Mouse (Mus musculus) forebrain, embryonic 15.5 days (tissue): ENCODE data around the gene Olfr1278. TPM values are rescaled to one million over a fixed set of nuclear protein-coding genes. Genes with fewer than 3 reads are reported as not detected.
"Not testable (repeated sequence)": the region's sequence is repeated elsewhere in the genome, so short reads cannot be mapped to it uniquely, and the experiment has no call there.

Experiments
- ATAC-seq: fragments of 200-750 bp; cut with Nextera tagmentation; replicated peaks from 2 replicates; pipeline ENCODE4 v1.8.0; 2017; ENCODE audit warnings: mild to moderate bottlenecking, moderate TSS enrichment, moderate library complexity
- H3K27ac ChIP-seq: fragments of 300-500 bp; sonication (generic); replicated peaks from 2 replicates; pipeline ENCODE4 v1.5.1; 2015; ENCODE audit warnings: mild to moderate bottlenecking, inconsistent platforms
- H3K27me3 ChIP-seq: fragments of 300-500 bp; sonication (generic); 2 replicates; pipeline ENCODE4 v1.6.1; 2015; ENCODE audit warnings: inconsistent platforms
- H3K36me3 ChIP-seq: fragments of 300-500 bp; sonication (generic); 2 replicates; pipeline ENCODE4 v1.6.1; 2015; ENCODE audit warnings: mild to moderate bottlenecking, inconsistent platforms
- H3K4me1 ChIP-seq: fragments of 300-500 bp; sonication (generic); 2 replicates; pipeline ENCODE4 v1.6.1; 2015; ENCODE audit warnings: inconsistent platforms
- H3K4me2 ChIP-seq: fragments of 300-500 bp; sonication (generic); replicated peaks from 2 replicates; pipeline ENCODE4 v1.6.1; 2015; ENCODE audit warnings: mild to moderate bottlenecking, inconsistent platforms
- H3K4me3 ChIP-seq: fragments of 300-500 bp; sonication (generic); 2 replicates; pipeline ENCODE4 v1.5.1; 2015; ENCODE audit warnings: mild to moderate bottlenecking, inconsistent platforms
- H3K9ac ChIP-seq: fragments of 300-500 bp; sonication (generic); replicated peaks from 2 replicates; pipeline ENCODE4 v1.6.1; 2015; ENCODE audit warnings: mild to moderate bottlenecking, inconsistent platforms
- H3K9me3 ChIP-seq: fragments of 300-500 bp; sonication (generic); 2 replicates; pipeline ENCODE4 v1.6.1; 2016; ENCODE audit warnings: inconsistent platforms
- WGBS: fragments of 180-500 bp; shearing (Covaris S2); methylation state at CpG from one replicate; pipeline ENCODE4 v1.1.7; 2015; ENCODE audit warnings: mixed read lengths; 5-methylcytosine and 5-hydroxymethylcytosine counted together
- polyA plus RNA-seq: library from polyadenylated mRNA; unstranded; fragments of >200 nt; fragmentation: Nextera tagmentation; extraction: Ambion mirVana; gene quantifications from 2 replicates; pipeline ENCODE4 v1.2.1, GENCODE M21; 2015

The Olfr1278 gene
- polyA plus RNA-seq, result not detected in 2 replicates

DNA sequence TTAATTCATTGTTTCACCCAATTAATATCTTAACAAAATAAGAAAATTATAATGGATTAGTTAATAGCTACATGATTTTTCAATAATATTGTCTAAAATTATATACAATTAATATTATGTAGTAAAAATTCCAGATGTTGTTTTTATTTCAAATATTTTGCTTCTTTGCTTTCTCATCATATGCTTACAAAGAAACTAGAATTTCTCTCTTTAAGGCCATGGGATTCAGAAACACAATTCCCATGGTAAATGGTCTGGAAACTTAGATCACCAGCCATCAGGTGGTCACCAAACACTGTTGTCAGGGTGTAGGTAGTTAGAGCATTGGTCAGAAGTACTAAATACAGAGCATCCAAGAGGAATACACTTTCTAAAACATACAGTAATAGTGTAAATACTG lies at the start of gene Olfr1278:
TSS of gene Olfr1278 (plus strand) at position 301 of the 400 bp plus-strand sequence.
- Histone ChIP-seq H3K9me3 (no peaks in the 10 kb centered on the region), H3K4me1 (no peaks in the 10 kb centered on the region), H3K9ac (no peak within 1 kb of the TSS), H3K27me3 (no peaks in the 10 kb centered on the region), H3K4me3 (no peak within 1 kb of the TSS), H3K36me3 (no peaks in the 10 kb centered on the region), H3K4me2 (no peak within 1 kb of the TSS), H3K27ac (no peak within 1 kb of the TSS)
- no peak for ATAC-seq

DNA sequence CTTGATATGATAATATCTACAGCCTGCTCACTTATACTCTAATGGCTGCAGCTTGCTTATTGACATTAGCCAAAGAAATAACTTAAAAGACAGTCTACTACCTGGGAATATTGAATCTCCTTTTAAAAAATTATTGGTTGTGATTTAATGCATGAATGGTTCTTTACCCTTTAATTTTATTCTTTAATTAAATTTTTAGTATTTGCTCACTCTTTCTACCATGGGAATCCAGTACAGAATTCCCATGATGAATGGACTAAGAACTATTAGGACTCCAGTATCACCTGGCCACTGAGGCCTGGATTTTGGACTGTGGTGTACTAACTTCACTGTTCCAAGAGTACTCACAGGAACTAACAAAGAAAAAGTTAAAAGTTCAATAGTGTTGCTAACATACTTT lies 35.7 kb upstream of the Olfr1278 start, which contains the start of gene Olfr1276:
TSS of gene Olfr1276 (plus strand) at position 301 of the 400 bp plus-strand sequence.
- ATAC-seq, result no peak

DNA sequence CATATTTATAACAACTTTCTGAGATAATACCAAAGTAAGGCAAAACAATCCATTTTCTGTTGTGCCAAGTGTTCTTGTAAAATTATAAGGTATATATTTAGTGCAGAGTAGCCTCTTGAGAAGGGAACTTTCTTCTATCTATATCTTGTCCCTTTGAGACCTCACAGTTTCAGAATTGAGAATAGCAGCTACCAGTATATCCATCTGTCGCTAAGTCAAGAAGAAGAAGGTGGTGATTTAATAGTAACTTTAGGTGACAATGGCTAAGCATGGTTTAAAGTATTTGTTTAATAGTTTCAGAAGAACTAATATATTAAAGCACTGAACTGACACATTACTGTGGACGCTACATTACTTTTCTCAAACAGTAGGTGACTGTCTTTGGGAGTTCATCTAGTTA lies 15.9 kb upstream of the Olfr1278 start, which contains the start of gene Olfr1277:
TSS of gene Olfr1277 (minus strand) at position 101 of the 400 bp plus-strand sequence.
- Histone ChIP-seq H3K9me3 (no peaks in the 10 kb centered on the region), H3K27me3 (no peaks in the 10 kb centered on the region), H3K9ac (no peak within 1 kb of the TSS), H3K4me3 (no peak within 1 kb of the TSS), H3K4me1 (no peaks in the 10 kb centered on the region), H3K36me3 (no peaks in the 10 kb centered on the region), H3K4me2 (no peak within 1 kb of the TSS), H3K27ac (no peak within 1 kb of the TSS)
- no peak for ATAC-seq
- WGBS, result 86% methylated on average over 2 of the region's 2 CpGs

More for the DNA sequence above, 35.7 kb upstream of the Olfr1278 start, which contains the start of gene Olfr1276:
- H3K4me1 ChIP-seq, result no peaks in the 10 kb centered on the region
- no peak within 1 kb of the TSS for H3K4me2 ChIP-seq
- no peak within 1 kb of the TSS for H3K27ac ChIP-seq
- H3K9me3 ChIP-seq, result no peaks in the 10 kb centered on the region
- no peak within 1 kb of the TSS for H3K9ac ChIP-seq
- no peaks in the 10 kb centered on the region for H3K27me3 ChIP-seq
- H3K4me3 ChIP-seq, result no peak within 1 kb of the TSS
- H3K36me3 ChIP-seq, result no peaks in the 10 kb centered on the region

DNA sequence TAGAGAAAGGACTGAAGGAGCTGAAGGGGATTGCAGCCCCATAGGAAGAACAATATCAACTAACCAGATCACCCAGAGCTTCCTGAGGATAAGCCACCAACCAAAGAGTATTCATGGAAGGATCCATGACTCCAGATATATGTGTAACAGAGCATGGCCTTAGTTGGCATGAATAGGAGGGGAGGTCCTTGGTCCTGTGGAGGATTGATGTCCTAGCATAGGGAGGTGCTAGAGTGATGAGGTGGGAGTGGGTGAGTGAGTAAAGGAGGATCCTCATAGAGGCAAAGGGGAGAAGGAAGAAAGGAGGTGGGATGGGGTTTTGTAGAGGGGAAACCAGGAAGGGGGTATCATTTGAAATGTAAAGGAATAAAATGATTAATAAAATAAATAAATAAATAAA lies 8.6 kb downstream of the Olfr1278 start:
- H3K9ac ChIP-seq, result no peak overlapping the region
- no peak overlapping the region for H3K4me2 ChIP-seq
- H3K9me3 ChIP-seq, result no peaks in the 10 kb centered on the region
- H3K36me3 ChIP-seq, result no peaks in the 10 kb centered on the region
- no peaks in the 10 kb centered on the region for H3K4me1 ChIP-seq
- ATAC-seq, result no peak
- H3K27ac ChIP-seq, result no peak overlapping the region
- no peaks in the 10 kb centered on the region for H3K27me3 ChIP-seq
- H3K4me3 ChIP-seq, result no peak overlapping the region

DNA sequence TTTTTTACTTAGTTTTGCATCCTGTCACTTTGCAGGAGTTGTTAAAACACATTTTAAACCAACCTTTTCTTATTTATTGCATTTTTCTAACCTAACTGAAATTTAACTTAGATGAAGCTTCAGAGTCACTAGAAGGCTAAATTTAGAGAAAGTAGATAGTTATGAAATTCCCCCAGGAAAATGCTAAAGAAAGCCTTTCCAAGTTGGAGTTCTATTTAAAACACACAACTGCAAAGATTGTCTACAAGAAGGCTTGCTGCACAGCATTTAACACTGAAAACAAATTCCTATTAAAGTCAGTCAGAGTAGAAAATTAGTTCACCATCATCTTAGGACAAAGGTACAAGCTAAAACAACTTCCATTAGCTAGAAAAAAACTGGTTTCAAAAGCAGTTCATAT lies 10.4 kb downstream of the Olfr1278 start, which contains the start of gene Olfr1279:
TSS of gene Olfr1279 (plus strand) at position 262 of the 400 bp plus-strand sequence.
- Histone ChIP-seq H3K36me3 (no peaks in the 10 kb centered on the region), H3K4me3 (no peak within 1 kb of the TSS), H3K27me3 (no peaks in the 10 kb centered on the region), H3K4me2 (no peak within 1 kb of the TSS), H3K4me1 (no peaks in the 10 kb centered on the region), H3K9me3 (no peaks in the 10 kb centered on the region), H3K9ac (no peak within 1 kb of the TSS), H3K27ac (no peak within 1 kb of the TSS)
- ATAC-seq, result no peak

DNA sequence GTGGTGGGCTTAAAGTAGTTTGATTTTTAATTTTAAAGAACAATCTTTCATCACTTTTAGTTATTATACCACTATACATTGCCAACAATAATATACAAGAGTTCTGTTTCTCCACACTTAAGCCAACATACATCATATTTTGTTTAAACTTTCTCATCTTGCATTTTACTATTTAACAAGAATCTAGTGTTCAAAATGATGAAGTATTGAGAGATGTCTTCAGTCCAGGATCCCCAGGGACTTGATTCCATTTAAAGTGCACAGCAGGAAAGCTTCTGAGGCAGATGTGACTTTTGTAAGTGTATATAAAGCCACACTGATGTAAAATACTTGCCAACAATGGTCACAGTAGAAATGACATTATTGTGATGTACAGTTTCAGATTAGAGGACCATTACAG lies 23.8 kb downstream of the Olfr1278 start, which contains the start of gene Olfr1280:
TSS of gene Olfr1280 (plus strand) at position 301 of the 400 bp plus-strand sequence.
- ATAC-seq, result no peak
- Histone ChIP-seq H3K4me2 (no peak within 1 kb of the TSS), H3K27ac (no peak within 1 kb of the TSS)

DNA sequence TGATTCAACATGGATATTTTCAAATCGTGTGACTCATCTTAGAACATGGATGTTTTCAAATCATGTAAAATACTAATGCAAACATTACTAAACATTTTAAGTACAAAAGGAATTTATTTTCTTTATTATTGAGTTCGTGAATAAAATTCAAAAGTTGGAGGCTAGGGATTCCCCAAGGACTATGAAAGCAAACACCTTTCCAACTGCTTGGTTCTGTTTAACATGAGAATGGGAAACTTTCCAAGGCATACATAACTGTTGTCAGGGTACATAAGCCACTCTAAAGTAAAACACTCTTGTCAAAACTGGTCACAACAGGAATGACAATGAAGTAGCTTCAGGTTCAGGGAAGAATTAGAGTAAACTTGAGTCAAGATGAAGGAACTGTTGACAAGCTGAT lies 36.3 kb downstream of the Olfr1278 start, which contains the start of gene Olfr1281:
TSS of gene Olfr1281 (plus strand) at position 301 of the 400 bp plus-strand sequence.
- Histone ChIP-seq H3K9me3 (no peaks in the 10 kb centered on the region), H3K36me3 (no peaks in the 10 kb centered on the region), H3K4me3 (no peak within 1 kb of the TSS), H3K4me2 (no peak within 1 kb of the TSS), H3K27ac (no peak within 1 kb of the TSS), H3K27me3 (no peaks in the 10 kb centered on the region), H3K4me1 (no peaks in the 10 kb centered on the region), H3K9ac (no peak within 1 kb of the TSS)
- WGBS, result 84% methylated on average over 2 of the region's 2 CpGs
- no peak for ATAC-seq

More for the DNA sequence above, 23.8 kb downstream of the Olfr1278 start, which contains the start of gene Olfr1280:
- Histone ChIP-seq H3K27me3 (no peaks in the 10 kb centered on the region), H3K9me3 (no peaks in the 10 kb centered on the region), H3K36me3 (no peaks in the 10 kb centered on the region), H3K4me3 (no peak within 1 kb of the TSS), H3K4me1 (no peaks in the 10 kb centered on the region), H3K9ac (no peak within 1 kb of the TSS)

DNA sequence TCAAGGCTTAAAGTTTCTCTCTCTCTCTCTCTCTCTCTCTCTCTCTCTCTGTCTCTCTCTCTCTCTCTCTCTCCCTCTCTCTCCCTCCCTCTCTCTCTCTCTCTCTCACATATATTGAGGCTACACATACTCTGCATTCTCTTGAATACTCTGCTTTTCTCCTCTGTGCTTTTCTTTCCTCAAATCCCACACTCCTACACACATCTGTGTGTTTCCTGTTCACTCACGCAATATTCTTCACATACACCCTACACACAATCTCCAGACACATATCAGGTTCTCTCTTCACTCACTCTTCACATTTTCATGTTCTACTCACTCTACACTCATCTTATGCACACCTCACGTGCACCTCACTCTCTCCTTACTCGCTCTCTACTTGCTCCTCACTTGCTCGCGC lies 43.8 kb downstream of the Olfr1278 start:
- not testable (repeated sequence) for H3K9me3 ChIP-seq, H3K27ac ChIP-seq, ATAC-seq, H3K36me3 ChIP-seq, H3K4me2 ChIP-seq, H3K27me3 ChIP-seq, H3K9ac ChIP-seq, H3K4me1 ChIP-seq, H3K4me3 ChIP-seq
- 88% methylated on average over 5 of the region's 5 CpGs for WGBS

DNA sequence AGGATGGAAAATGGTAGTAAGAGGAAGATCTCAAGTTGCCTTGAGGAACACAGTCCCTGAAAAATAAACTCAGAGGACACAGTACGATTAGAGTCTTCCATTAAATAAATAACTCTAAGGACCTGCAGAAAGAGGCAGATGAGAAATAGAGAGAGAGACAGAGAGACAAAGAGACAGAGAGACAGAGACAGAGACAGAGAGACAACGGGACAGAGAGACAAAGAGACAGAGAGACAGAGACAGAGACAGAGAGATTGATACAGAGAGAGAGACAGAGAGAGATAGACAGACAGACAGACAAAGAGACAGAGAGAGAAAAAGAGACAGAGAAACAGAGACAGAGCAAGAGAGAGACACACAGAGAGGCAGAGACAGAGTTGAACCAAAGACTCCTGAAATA lies 46.0 kb downstream of the Olfr1278 start, which contains the start of gene Olfr1282:
TSS of gene Olfr1282 (minus strand) at position 101 of the 400 bp plus-strand sequence.
- H3K9me3 ChIP-seq, result no peaks in the 10 kb centered on the region
- no peaks in the 10 kb centered on the region for H3K4me1 ChIP-seq
- H3K4me3 ChIP-seq, result no peak within 1 kb of the TSS
- H3K27me3 ChIP-seq, result no peaks in the 10 kb centered on the region
- H3K36me3 ChIP-seq, result no peaks in the 10 kb centered on the region
- WGBS, result 72% methylated on average over 2 of the region's 2 CpGs
- no peak within 1 kb of the TSS for H3K27ac ChIP-seq
- H3K9ac ChIP-seq, result no peak within 1 kb of the TSS
- ATAC-seq, result no peak
- no peak within 1 kb of the TSS for H3K4me2 ChIP-seq

Other genes with a start within 250 kb of the Olfr1278 start
- gene Gm13941, start 184.2 kb upstream of the Olfr1278 start, polyA plus RNA-seq, result not detected in 2 replicates
- gene Gm15130, start 137.2 kb upstream of the Olfr1278 start, polyA plus RNA-seq, result not detected in 2 replicates
- not detected in 2 replicates for gene 4930430A15Rik, start 60.5 kb upstream of the Olfr1278 start, polyA plus RNA-seq
- gene Olfr1275, start 54.9 kb upstream of the Olfr1278 start, polyA plus RNA-seq, result not detected in 2 replicates
- not detected in 2 replicates for gene Olfr1276, start 35.6 kb upstream of the Olfr1278 start, polyA plus RNA-seq
- gene Olfr1277, start 16.0 kb upstream of the Olfr1278 start, polyA plus RNA-seq, result not detected in 2 replicates
- not detected in 2 replicates for gene Olfr1279, start 10.5 kb downstream of the Olfr1278 start, polyA plus RNA-seq
- not detected in 2 replicates for gene Olfr1280, start 23.9 kb downstream of the Olfr1278 start, polyA plus RNA-seq
- not detected in 2 replicates for gene Olfr1281, start 36.4 kb downstream of the Olfr1278 start, polyA plus RNA-seq
- gene Olfr1282, start 45.9 kb downstream of the Olfr1278 start, polyA plus RNA-seq, result not detected in 2 replicates
- gene Olfr1283, start 76.7 kb downstream of the Olfr1278 start, polyA plus RNA-seq, result not detected in 2 replicates
- not detected in 2 replicates for gene Olfr1284, start 85.4 kb downstream of the Olfr1278 start, polyA plus RNA-seq
- not detected in 2 replicates for gene Olfr1286, start 133.0 kb downstream of the Olfr1278 start, polyA plus RNA-seq
- not detected in 2 replicates for gene Olfr1287, start 159.0 kb downstream of the Olfr1278 start, polyA plus RNA-seq
- not detected in 2 replicates for gene Olfr1288, start 184.0 kb downstream of the Olfr1278 start, polyA plus RNA-seq
- not detected in 2 replicates for gene Olfr1289, start 190.7 kb downstream of the Olfr1278 start, polyA plus RNA-seq
- gene Olfr1290, start 203.7 kb downstream of the Olfr1278 start, polyA plus RNA-seq, result not detected in 2 replicates
- gene Olfr1291-ps1, start 207.0 kb downstream of the Olfr1278 start, polyA plus RNA-seq, result not detected in 2 replicates
- gene Olfr1293-ps, start 235.1 kb downstream of the Olfr1278 start, polyA plus RNA-seq, result not detected in 2 replicates